Mouse (Mus musculus) fat pad, adult 2 months (tissue): ENCODE measurements around the gene Polg.

Experiments used
- DNase-seq: peaks from one replicate; pipeline ENCODE4 v3.0.0-alpha.2; 2011; ENCODE audit warnings: low read depth, low spot score; ENCODE audit errors: extremely low read depth

The Polg gene

DNA sequence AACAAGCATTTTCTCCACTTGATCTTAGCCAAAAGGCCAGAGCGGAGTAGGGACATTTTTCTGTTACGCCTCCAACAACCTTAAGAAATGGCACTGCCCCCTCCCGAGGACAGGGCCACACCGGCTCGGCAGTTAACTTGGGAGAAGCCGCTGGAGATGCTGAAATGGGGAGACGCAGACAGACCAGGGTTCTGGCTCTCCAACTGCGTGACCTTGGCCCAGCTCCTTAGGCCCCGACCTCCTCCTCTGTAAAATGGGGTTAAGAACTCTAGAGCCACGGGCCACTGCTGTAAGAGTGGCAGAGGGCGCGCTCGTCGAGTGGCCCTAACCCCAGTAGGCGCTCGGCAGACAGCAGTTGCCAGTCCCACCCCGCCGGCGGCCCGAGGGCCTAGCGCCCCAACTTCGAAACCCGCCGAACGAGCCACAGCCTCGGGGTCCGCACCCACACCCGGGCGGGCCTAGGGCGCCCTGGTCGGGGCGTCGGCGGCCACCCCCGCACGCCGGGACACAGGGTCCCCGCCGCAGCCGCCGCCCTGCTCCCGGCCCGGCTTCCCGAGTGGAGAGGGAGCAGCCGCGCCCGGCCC, 609 bp downstream of the Polg start:
- DNase-seq: no peak

- DNase-seq: no peak
These were observed 1.3 kb downstream of the Polg start for GRCm38 (mm10) chr7:79464776-79465420.

GRCm38 (mm10) chr7:79463376-79464077, 2.6 kb downstream of the Polg start:
- no peak for DNase-seq

DNA sequence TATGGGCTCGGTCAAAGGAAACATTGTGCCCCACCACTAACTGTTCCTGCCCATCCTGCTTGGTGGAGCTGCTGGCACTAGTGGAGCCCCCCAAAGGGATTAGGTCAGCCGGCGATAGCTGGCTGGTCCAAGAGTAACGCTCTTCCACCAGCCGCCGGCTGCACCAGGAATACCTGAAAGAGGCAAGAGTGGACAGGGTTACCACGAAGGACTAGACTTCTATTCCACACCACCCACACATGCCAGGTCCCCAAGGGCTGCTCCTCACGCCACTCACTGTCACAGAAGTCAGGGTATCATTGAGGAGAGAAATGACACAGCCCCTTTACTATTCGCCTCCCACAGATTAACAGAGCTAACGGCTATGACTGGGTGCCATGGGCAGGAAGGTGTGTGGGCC, 4.4 kb downstream of the Polg start:
- DNase-seq: no peak

- DNase-seq: no peak
These were observed 18.7 kb downstream of the Polg start for GRCm38 (mm10) chr7:79447486-79447885.

- no peak for DNase-seq
These were observed 19.1 kb downstream of the Polg start for GRCm38 (mm10) chr7:79447048-79447447.

- DNase-seq: no peak
These were observed 26.1 kb downstream of the Polg start for GRCm38 (mm10) chr7:79440035-79440434.

- DNase-seq: no peak
These were observed 37.9 kb downstream of the Polg start for GRCm38 (mm10) chr7:79428243-79428642.

DNA sequence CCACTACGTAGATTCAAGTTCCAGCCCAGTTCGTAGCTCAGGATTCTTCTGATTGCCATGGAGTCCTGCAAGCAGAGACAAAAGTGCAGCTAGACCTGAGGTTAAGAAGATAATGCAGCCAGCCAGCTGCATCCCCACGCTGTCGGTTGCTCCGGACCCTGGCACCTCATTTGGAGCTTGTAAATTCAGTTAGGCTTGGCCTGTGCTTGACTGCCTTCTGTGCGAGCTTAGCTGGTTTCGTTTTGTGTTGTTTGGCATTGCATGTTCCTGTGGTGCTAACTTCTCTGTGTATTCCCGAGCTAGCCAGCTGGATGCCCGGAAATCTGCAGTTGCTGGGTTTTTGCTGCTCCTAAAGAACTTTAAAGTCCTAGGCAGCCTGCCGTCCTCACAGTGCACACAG, 40.4 kb downstream of the Polg start:
- DNase-seq: no peak

GRCm38 (mm10) chr7:79422876-79423275, 43.3 kb downstream of the Polg start:
- DNase-seq: no peak

- no peak for DNase-seq
These were observed 46.2 kb downstream of the Polg start for GRCm38 (mm10) chr7:79419950-79420349.

- no peak for DNase-seq
These were observed 51.5 kb downstream of the Polg start for GRCm38 (mm10) chr7:79414449-79415375.

- DNase-seq: no peak
These were observed 65.9 kb downstream of the Polg start for GRCm38 (mm10) chr7:79400296-79400695.

DNA sequence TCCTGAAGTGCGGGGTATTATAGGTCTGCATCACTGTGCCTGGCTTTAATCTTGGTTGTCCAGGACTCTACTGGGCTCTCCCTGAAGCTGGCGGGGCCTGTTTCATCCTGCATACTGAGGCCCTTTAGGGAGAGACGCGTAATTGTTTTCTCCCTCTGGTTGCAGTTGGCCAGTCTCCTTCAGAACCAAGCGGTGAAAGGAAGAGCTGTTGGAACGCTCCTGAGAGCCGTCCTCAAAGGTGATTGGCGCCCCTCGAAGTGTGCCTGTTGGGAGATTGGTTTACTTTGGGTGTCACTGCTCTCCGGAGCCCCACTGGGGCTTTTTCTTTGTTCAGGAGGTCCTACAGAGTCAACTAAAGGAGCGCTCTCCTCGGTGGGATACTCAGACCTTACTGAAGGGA, 67.2 kb downstream of the Polg start:
- DNase-seq: no peak

GRCm38 (mm10) chr7:79398426-79398825, 67.7 kb downstream of the Polg start:
- DNase-seq: no peak

GRCm38 (mm10) chr7:79397446-79397963, 68.7 kb downstream of the Polg start:
- DNase-seq: no peak
